Mouse (Mus musculus): Measurements from ENCODE around the gene Ap3m1.

Ap3m1 gene

DNA sequence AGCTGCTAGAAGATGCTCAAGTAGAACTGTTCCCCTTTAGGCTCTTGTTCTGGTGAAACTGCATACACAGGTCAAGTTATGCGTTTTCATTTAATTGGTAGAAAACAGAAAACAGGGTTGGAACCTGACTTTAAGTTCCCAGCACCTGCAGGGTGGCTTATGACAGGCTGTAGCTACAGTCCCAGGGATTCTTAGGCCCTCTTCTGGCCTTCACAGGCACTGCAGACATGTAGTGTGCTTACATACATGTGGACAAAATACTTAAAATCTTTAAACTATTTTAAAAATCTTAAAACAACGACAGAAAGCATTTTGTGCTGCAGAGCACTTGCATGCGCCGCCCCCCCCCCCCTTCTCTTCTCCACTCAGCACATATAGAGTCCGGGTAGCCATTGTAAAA lies 17.3 kb upstream of the Ap3m1 start:
- no peak for DNase-seq (ENCODE audit: low spot score)

DNA sequence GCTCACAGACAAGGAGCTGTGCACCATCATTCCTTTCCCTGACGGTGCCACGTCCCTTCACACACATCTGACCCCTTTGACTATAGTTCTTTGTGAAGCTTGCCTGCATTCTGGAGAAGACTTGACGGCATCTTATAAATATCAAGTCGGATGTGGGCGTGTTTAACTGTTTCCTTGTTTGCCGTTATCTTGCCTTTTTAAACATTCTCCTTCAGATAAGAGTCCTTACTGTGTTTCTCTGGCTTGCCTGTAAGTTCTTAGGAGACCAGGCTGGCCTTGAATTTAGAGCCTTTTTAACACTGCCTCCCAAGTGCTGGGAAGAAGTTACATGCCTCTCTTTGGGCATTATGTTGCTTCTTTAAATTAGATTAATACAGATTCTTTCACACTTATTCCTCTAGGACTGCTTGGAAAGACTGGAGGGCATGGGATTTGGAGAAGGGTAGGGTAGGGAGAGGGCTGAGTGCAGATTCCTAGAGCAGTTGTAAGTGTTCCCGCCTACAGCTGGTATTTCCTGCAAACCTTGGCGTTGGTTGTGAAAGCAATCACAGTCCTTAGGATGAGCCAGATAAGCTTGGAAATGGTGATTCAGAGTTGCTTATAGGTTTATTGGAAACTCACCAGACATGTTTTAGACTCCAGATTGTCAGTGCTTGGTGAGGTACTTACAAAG lies 13.3 kb upstream of the Ap3m1 start:
- DNase-seq (ENCODE audit: low spot score): no peak

DNA sequence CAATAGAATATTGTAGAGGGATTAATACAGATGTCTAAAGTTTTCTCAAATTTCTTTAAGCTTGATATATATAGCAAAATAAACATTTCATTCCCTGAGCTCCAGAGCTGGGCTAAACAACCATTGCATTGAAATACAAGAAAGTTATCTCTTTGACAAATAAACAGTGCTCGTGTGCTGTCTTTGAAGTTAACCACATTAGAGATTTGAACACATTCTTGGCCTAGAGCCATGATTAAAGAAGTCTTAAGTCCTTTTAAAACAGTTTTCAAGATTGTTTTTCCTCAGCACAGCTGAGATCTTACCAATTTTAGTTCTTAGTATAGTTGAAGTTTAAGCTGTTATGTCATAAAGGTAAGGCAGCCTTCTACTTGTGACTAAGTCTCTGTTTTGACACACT lies 12.0 kb upstream of the Ap3m1 start:
- no peak for DNase-seq (ENCODE audit: low spot score)

DNA sequence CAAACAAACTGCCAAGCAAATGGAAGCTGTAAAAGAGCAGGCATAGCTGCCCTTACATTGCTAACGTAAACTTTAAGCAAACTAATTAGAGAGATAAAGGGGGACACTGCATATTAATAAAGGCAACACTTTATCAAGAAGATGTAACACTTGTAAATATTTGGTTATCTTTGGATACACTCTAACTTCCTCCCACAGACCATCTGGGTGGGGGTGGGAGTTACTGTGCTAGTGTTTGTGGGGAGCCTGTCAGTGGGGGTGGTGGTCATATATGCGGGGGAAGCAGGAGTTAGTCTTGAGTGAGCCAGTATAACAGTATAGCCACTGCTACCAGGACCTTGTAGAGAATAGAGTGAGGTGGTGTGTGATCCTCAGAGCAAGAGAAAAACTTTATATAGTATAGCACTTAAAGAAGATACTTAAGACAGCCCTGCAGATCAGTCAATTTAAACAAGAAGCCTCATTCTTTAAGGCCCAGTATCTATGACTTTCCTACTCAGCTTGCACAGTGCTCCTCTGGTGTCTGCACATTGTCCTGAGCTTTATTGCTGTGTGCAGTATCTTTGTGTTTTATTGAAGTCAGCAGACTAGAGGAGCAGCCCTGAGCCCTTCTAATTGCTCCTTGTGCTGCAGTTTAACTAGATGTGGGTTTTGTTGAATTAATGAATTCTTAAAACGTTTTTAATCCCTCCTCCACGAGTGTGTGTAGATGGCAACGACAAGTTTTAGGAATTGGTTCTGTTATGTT lies 10.6 kb upstream of the Ap3m1 start:
- DNase-seq (ENCODE audit: low spot score): no peak

DNA sequence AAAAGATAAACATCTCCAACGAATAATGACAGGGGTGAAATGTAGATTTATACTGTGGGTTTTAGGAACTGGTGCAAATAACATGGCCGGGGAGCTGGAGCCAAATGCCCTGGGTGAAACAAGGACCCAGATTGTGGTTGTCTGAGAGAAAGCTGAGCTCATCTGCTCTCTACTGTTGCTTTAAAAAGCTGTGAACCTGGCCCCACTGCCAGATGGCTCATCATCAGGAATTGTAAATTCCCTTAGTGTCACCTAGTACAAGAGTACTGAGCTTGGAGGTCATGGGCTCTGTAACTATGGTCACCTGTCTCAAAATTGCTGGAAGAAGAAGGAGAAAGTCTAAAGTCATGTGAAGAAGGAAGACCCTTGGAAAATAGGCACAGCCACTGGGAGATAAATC lies 6.7 kb upstream of the Ap3m1 start:
- no peak for DNase-seq (ENCODE audit: low spot score)

DNA sequence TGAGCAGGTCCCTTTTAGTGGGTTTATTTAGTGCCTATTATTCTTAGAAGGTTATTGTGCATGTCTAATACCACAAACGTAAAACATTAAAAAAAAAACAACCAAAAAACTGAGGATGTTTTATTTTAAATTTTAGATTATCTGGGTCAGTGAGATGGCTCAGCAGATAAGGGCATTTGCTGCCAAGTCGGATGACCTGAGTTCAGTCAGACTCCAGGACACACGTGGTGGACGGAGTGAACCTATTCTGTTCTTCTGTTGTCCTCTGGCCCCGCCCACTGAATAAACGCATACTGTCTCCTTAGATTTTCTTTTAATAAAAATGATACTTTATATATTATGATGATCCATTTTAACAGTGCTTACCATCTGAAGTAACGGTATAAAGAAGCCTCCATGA lies 1.3 kb upstream of the Ap3m1 start:
- no peak for DNase-seq (ENCODE audit: low spot score)

DNA sequence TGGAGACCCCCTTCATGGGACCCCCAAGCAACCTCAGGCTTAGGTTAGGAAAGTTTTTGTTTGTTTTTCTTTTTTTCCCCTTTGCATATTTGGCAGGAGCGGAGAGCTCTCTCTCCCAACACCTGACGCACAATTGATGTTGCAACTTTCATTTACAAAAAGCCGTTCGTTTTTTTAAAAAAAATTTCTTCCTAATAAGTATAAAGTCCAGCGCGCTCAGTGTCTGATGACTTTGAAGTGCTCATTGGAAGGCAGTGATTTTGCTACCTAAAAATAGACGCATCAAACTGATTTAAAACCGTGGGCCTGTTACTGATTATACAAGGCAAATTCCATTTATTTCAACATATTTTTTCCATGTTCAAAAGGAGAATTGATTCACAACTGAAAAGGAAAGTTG lies 843 bp upstream of the Ap3m1 start:
- no peak for DNase-seq (ENCODE audit: low spot score)

DNA sequence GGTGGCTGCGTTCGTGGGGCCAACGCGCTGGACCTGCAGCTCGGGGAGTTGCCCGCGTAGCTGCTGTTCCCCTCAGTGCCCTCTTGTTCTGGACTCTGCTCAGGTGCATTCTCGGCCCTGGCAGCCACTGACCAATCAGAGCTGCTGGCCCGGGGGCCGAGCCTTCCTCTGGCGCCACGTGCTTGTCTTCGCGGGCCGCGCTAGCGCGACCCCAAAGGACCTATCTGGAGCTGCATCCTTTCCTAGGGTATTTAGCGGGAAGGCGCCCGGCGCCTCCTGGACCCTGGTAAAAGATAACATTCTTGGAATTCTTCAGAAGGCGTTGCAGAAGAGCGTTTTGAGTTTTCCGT lies 448 bp upstream of the Ap3m1 start:
- DNase-seq (ENCODE audit: low spot score): peak; percentile 17

DNA sequence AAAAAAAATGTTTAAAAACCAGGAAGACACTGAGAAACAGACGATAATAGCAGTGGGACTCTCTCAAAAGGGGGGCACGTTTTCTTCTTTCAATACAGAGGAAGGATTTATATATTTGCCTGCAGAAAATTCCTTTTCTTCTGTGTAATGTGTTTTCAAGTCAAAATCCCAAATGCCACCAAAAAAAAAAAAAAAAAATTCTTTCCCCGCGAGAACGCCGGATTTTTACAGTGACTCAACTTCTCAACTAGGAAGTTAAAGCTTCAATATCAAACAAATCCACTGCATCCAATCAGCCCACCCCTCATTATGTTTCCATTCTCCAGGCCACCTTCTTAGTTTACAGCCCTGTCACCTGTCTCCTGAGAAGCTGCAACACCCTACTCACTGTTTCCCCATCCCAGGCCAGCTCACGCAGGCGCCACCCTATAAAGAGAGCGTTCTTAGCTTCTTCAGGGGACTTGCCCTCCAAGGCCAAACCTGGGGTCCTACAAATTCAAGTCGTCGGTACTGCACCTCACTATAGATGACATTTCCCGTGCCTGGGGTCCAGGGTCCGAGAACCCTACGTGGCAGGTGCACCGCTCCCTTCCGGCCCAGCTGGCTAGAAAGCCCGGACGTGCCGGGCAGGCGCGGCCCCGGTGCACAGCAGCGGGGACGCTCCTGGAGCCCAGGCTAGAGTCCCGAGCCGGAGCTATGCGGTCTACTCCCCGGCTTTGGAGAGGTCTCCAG lies 762 bp downstream of the Ap3m1 start:
- no peak for DNase-seq (ENCODE audit: low spot score)

DNA sequence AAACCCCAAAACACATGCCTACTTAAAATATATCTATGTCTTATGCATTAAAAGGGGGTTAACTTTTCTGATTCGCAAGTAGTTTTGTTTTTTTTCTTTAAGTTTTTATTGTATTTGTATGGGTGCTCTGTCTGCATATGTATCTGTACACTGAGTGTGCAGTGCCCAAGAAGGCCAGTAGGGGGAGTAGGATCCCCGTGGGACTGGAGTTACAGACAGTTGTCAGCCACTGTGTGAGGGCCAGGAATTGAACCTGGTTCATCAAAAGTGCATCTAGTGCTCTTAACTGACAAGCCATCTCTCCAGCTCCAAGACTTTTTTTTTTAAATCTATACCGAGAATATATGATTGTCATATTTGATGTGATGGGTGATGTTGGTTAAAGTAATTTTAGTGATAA lies 1.6 kb downstream of the Ap3m1 start:
- DNase-seq (ENCODE audit: low spot score): no peak

DNA sequence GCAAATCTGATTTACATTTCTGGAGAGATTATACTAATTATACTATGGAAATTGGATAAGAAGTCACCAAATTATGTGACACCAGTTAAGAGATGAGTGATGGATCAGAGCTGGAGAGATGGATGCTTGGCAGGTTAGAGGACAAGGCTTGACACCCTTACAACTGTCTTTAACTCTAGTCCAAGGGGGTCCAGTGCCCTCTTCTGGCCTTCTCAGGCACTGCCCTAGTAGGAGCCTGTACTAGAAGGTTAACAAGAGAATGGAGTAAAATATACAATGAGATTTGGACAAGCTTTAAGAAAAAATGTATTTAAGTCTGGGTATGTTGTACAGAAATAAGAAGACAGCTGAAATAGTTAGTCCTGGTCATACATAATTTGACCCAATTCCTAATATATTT lies 3.4 kb downstream of the Ap3m1 start:
- no peak for DNase-seq (ENCODE audit: low spot score)

DNA sequence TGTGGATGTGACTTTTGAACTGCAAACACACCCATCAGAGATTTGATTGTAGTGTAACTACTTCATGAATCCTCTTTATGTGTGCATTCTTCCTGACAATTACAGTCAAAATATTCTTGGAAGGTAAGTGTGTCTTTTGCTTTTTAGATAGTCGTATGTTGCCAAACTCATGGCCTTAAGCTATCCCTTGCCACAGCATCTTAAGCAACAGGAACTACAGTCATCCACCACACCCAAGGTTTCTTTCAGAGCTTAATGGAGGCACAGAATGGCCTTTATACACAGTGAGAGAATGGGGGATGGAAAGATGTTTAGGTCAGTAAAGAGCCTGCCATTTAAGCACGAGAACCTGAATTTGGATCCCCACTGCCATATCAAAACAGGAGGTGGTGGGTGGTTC lies 4.5 kb downstream of the Ap3m1 start:
- DNase-seq (ENCODE audit: low spot score): no peak

DNA sequence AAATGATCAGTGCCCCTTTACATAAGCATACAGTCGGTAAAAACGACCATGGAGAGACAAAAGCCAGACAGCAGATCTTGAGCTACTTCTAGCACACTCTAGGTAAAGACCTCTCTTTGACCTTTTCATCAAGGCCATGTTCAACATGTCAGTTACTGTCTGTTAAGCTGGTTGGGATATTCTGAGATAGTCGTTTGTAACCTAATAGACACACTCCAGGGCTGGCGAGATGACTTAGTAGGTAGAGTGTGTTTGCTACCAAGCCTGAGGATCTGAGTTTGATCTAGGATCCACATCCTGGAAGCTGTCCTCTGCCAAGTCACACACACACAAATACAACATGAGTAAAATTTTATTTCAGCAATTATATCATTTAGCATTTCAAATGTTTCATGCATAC lies 12.7 kb downstream of the Ap3m1 start:
- DNase-seq (ENCODE audit: low spot score): no peak

DNA sequence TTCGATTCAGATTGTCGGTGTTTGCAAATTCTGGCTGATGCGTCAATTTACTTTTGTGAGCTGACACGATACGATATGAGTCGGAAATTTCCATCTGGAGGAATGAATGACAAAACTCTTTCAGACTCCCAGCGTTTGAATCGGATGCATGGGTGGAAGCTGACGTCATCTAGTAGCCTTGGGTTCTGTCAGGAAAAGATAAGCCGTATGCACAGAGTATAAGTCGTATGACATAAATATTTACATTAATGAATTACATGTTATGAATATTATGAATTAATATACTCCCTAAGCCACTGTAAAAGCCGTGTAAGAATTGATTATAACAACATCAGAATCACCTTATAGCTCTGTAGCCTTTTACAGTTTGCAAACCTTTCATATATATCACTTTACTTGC lies 13.2 kb downstream of the Ap3m1 start:
- DNase-seq (ENCODE audit: low spot score): no peak

DNA sequence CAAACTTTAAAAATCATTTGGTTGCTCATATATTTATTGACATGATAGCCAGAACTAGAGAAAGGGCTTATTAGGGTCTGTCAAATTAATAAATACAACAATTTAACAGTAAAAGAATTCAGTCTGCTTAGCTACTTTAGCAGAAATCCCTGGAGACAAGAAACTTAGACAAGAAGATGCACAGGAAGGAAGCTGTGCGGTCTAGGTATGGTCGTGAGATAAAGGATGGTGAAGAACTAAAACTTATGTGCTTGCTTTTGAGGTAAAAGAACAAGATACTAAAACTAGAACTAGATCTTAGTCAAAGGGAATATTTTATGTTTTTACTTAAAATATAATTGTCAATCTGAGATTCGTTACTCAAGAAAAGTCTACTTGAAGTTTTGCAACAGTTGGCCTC lies 17.5 kb downstream of the Ap3m1 start:
- no peak for DNase-seq (ENCODE audit: low spot score)

DNA sequence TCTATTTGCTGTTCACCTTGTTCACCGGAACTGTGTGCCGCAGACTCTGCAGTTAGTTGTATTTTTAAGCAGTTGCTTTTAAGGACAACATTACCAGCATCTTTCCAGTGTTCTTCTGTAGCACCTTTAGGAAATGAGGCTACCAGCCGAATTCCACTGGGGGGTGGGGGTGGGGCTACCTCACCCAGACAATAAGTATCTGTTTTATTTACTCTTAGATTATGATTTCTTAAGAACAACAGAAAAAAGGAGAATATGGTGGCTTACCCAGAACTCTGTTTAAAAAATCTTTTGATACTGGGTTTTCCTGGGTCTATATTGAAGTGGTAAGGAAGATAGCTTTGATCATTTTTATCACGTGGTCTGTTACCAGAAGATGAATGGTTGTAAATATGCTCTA lies 18.0 kb downstream of the Ap3m1 start:
- DNase-seq (ENCODE audit: low spot score): no peak

DNA sequence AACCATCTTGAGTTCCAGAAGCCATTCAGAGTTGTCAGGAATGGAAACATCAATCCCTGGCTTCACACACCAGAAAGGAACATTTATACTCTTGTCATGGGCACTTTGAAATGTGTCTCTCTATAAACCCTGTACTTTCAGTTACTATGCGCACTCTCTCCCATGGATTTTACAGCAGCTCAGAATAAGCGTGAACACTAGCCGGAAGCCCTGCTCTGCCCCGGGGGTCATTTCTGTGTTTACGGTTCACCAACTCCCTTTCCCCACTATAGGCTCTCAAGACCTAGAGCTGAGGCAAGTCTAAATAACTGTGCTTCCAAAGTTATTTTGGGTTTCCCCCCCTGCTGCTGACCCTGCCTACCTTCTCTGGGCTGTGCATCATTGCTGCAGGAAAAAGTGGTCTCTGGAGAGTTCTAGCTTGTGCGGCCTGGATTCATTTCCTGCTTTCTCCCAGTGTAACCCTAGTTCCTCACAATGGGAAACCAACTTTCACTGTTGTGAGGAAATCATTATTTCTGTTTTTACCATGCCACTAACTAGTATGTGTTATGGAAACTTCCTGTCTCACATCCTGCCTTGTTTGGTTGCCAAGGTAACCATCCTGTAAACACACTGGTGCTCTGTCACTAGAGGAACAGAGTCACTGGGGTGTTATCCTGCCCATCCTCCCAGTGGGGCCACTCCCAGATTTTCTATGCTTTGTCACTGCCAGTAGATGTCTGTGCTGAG lies 20.4 kb downstream of the Ap3m1 start:
- no peak for DNase-seq (ENCODE audit: low spot score)

DNA sequence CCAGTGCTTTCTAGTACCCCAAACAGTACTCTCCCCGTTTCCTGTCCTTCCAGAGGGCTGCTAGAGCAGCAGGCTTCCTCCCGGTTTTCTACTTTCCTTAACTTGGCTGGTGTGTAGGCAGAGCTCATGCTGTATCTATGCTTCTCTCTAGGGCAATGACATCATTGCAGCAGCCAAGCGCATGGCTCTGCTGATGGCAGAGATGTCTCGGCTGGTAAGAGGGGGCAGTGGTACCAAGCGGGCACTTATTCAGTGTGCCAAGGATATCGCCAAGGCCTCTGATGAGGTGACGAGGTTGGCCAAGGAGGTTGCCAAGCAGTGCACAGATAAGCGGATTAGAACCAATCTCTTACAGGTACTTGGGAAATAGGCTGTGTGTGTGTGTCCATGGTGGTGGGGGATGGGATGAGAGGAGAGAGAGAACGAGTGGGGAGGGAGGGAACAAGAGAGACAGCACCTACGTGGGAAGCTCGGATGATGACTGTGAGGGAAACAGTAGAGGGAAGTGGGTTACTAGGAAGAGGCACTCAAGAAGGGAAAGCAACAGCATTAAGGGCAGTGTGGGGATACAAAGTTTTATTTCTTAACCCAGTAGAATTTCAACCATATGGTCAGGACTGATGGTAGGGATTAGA lies 23.2 kb downstream of the Ap3m1 start:
- DNase-seq (ENCODE audit: low spot score): no peak

DNA sequence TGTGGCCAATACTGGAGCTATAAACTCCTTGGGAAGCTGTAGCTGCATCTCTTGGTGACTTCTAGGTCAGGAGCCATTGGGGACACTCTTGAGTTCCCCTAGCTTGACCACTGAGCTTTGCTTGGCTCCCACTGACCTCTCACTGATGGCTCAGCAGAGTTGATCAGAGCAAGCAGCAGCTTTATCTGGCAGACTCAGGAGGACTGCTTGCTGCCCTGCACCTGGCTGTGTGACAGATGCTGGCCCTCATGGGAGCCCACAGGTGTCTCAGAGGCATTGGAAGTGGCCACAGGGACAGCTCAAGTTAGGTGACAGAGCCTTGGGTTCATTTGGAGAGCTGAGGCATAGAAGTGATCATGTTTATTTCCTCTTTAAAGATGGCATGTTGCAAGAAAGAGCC lies 24.8 kb downstream of the Ap3m1 start:
- DNase-seq (ENCODE audit: low spot score): no peak

DNA sequence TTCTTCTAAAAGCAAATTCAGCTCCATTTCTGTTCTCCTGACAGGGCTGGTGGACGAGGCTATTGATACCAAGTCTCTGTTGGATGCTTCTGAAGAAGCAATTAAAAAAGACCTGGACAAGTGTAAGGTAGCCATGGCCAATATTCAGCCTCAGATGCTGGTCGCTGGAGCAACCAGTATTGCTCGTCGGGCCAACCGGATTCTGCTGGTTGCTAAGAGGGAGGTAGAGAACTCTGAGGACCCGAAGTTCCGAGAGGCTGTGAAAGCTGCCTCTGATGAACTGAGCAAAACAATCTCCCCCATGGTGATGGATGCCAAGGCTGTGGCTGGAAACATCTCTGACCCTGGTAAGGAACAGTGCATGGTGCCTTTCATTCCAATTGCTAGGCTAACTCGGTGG lies 31.9 kb downstream of the Ap3m1 start:
- no peak for DNase-seq (ENCODE audit: low spot score)

DNA sequence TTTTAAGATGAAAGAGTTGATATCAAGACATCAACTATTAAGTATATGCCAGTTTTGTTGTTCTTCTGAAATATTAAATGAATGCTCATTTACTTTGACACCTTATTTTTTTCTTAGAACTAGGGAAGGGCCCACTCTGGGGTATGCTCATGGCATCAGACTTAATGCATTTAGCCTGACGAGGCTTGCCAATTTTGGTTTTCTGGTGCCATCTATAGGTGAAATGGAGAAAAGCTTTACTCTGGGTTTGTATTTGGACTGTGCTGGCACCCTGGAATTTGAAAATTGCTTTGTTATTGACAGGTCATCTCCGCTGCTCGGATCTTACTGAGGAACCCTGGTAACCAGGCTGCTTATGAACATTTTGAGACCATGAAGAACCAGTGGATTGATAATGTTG lies 33.3 kb downstream of the Ap3m1 start:
- no peak for DNase-seq (ENCODE audit: low spot score)

DNA sequence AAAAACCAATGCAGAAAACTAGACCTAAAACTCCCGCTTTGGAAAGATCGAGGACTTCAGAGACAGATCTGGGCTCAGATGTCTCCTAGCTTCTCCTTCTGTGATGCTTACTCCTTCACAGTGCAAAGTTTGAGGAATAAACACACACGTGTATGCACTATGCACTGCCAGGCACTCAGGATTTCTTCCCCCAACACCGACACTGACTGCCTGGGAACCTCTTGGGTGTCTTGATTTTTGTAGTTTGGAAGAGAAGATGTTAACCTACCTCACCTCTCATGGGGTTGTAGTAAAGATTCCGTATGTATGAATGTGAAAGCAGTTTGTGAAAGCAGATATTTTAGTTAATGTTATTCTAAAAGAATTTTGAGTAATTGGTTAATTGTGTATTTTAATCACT lies 34.4 kb downstream of the Ap3m1 start:
- DNase-seq (ENCODE audit: low spot score): no peak
